Mouse (Mus musculus): ENCODE measurements around the gene Nup210. TPM values are rescaled to one million over a fixed set of nuclear protein-coding genes. Genes with fewer than 3 reads are reported as not detected.

Nup210 gene
- total and polyA plus RNA-seq, 3 experiments, result 46.3 to 394 (median 71.5) TPM

- H3K9me3 ChIP-seq (replicated peaks; ENCODE audit: insufficient read depth, low read length), result no peaks in the 10 kb centered on the region
- no peaks in the 10 kb centered on the region for H3K27me3 ChIP-seq (ENCODE audit: control insufficient read depth in 1 of 2, insufficient read depth in 2 of 2, low read length in 2 of 2)
- no peak for DNase-seq (ENCODE audit: low read depth, low spot score)
- peak overlapping the region; percentile 69 for H3K9ac ChIP-seq (ENCODE audit: control insufficient read depth, low read depth, low read length, poor library complexity, severe bottlenecking)
- peaks cover 13 to 18% of the 10 kb centered on the region in 2 experiments; a peak in 3 of 4 replicates for H3K4me1 ChIP-seq (ENCODE audit: control insufficient read depth in 1 of 2, insufficient read depth in 2 of 2, low read length in 2 of 2)
- peaks cover 0 to 2% of the 10 kb centered on the region in 2 experiments; a peak in 2 of 4 replicates for H3K36me3 ChIP-seq (ENCODE audit: control insufficient read depth in 1 of 2, insufficient read depth in 2 of 2, low read length in 2 of 2)
- H3K79me2 ChIP-seq (ENCODE audit: control insufficient read depth, insufficient read depth, low read length, poor library complexity), result no peaks in the 10 kb centered on the region
- H3K4me3 ChIP-seq (ENCODE audit: control insufficient read depth in 1 of 2, insufficient read depth in 1 of 2, low read depth in 2 of 2, low read length in 2 of 2), result peak overlapping the region; percentile 67 to 91
- H3K27ac ChIP-seq (ENCODE audit: control insufficient read depth, low read depth, low read length), result no peak overlapping the region
- TF ChIP-seq TAL1 (IDR thresholded peaks at IDR 0.05; ENCODE audit: low read length) (no peak), MYB (IDR thresholded peaks at IDR 0.05; ENCODE audit: low read depth, low read length) (no peak), CHD2 (IDR thresholded peaks at IDR 0.05; ENCODE audit: low read length) (no peak), TBP (IDR thresholded peaks at IDR 0.05; ENCODE audit: low read depth, low read length) (no peak), MYC (IDR thresholded peaks at IDR 0.05; ENCODE audit: low read depth, low read length) (no peak), KAT2A (conservative IDR thresholded peaks at IDR 0.05; ENCODE audit: low read depth, low read length) (no peak), GATA1 (IDR thresholded peaks at IDR 0.05; ENCODE audit: low read depth, low read length) (no peak), NELFE (IDR thresholded peaks at IDR 0.05; ENCODE audit: low read depth, low read length) (no peak), RCOR1 (IDR thresholded peaks at IDR 0.05; ENCODE audit: low read depth, low read length) (no peak), MAZ (IDR thresholded peaks at IDR 0.05; ENCODE audit: low read depth, low read length) (no peak)
Measured at GRCm38 (mm10) chr6:91157237-91157570, 40.6 kb upstream of the Nup210 start.

GRCm38 (mm10) chr6:91156554-91157236 is 40.1 kb upstream of the Nup210 start, which contains the start of gene Hdac11:
Gene Hdac11 (plus strand): TSS chr6:91156665.
- H3K9ac ChIP-seq (ENCODE audit: control insufficient read depth, low read depth, low read length, poor library complexity, severe bottlenecking), result peak within 1 kb of the TSS; percentile 69
- no peak within 1 kb of the TSS for H3K27ac ChIP-seq (ENCODE audit: control insufficient read depth, low read depth, low read length)
- peaks cover 13 to 18% of the 10 kb centered on the region in 2 experiments; a peak in 3 of 4 replicates for H3K4me1 ChIP-seq (ENCODE audit: control insufficient read depth in 1 of 2, insufficient read depth in 2 of 2, low read length in 2 of 2)
- peak; percentile 94 for DNase-seq (ENCODE audit: low read depth, low spot score)
- H3K9me3 ChIP-seq (replicated peaks; ENCODE audit: insufficient read depth, low read length), result no peaks in the 10 kb centered on the region
- H3K79me2 ChIP-seq (ENCODE audit: control insufficient read depth, insufficient read depth, low read length, poor library complexity), result no peaks in the 10 kb centered on the region
- no peaks in the 10 kb centered on the region for H3K27me3 ChIP-seq (ENCODE audit: control insufficient read depth in 1 of 2, insufficient read depth in 2 of 2, low read length in 2 of 2)
- peaks cover 0 to 2% of the 10 kb centered on the region in 2 experiments; a peak in 2 of 4 replicates for H3K36me3 ChIP-seq (ENCODE audit: control insufficient read depth in 1 of 2, insufficient read depth in 2 of 2, low read length in 2 of 2)
- peak within 1 kb of the TSS; percentile 67 to 91 for H3K4me3 ChIP-seq (ENCODE audit: control insufficient read depth in 1 of 2, insufficient read depth in 1 of 2, low read depth in 2 of 2, low read length in 2 of 2)
- no peak for TF ChIP-seq ZNF384 (IDR thresholded peaks at IDR 0.05; ENCODE audit: low read depth, low read length)
- TF ChIP-seq POLR2A (IDR thresholded peaks at IDR 0.05; ENCODE audit: control insufficient read depth in 1 of 2, insufficient read depth in 1 of 2, low read depth in 1 of 2, low read length in 2 of 2, poor library complexity in 1 of 2), result peak; percentile 10 to 26; a peak in 2 of 4 replicates
- no peak for TF ChIP-seq MYB (IDR thresholded peaks at IDR 0.05; ENCODE audit: low read depth, low read length)
- TF ChIP-seq NRF1 (IDR thresholded peaks at IDR 0.05; ENCODE audit: insufficient read depth, low read depth, low read length, poor library complexity, severe bottlenecking), result peak; percentile 78
- peak; percentile 41 for TF ChIP-seq MXI1 (IDR thresholded peaks at IDR 0.05; ENCODE audit: low read depth, low read length)
- peak; percentile 71; the same call in 1 of the 2 replicates for TF ChIP-seq SIN3A (IDR thresholded peaks at IDR 0.05; ENCODE audit: low read length)
- TF ChIP-seq MAX (IDR thresholded peaks at IDR 0.05; ENCODE audit: low read length), result 0 out of 2 replicates have a peak, but pooled peaks have one; percentile 20
- TF ChIP-seq GATA1 (IDR thresholded peaks at IDR 0.05; ENCODE audit: low read depth, low read length), result no peak
- no peak for TF ChIP-seq GABPA (IDR thresholded peaks at IDR 0.05; ENCODE audit: low read depth, low read length)
- peak; percentile 28; the same call in 1 of the 2 replicates for TF ChIP-seq NELFE (IDR thresholded peaks at IDR 0.05; ENCODE audit: low read depth, low read length)
- peak; percentile 50; the same call in 1 of the 2 replicates for TF ChIP-seq MAZ (IDR thresholded peaks at IDR 0.05; ENCODE audit: low read depth, low read length)
- TF ChIP-seq USF1 (IDR thresholded peaks at IDR 0.05; ENCODE audit: low read depth, low read length), result 0 out of 2 replicates have a peak, but pooled peaks have one; percentile 28
- TF ChIP-seq USF2 (IDR thresholded peaks at IDR 0.05; ENCODE audit: borderline replicate concordance in 1 of 2, insufficient read depth in 1 of 2, low read depth in 1 of 2, low read length in 2 of 2), result no peak
- 0 out of 2 replicates have a peak, but pooled peaks have one; percentile 1 for TF ChIP-seq SMC3 (IDR thresholded peaks at IDR 0.05; ENCODE audit: low read depth, low read length)
- TF ChIP-seq BHLHE40 (IDR thresholded peaks at IDR 0.05; ENCODE audit: borderline replicate concordance, low read depth, low read length), result no peak
